Mouse (Mus musculus) testis, adult 2 months (tissue): ENCODE results near the gene Prkar2a.

Source experiments
- CTCF ChIP-seq: fragments of 200-500 bp; IDR thresholded peaks from 2 replicates; pipeline ENCODE4 v1.5.1; 2012; ENCODE audit warnings: low read depth, mild to moderate bottlenecking, inconsistent platforms, low read length, moderate library complexity; ENCODE audit not compliant: control insufficient read depth, insufficient read depth, insufficient replicate concordance
- POLR2A ChIP-seq: fragments of 200-500 bp; IDR thresholded peaks from 2 replicates; pipeline ENCODE4 v1.6.1; 2012; ENCODE audit warnings: low read depth, mild to moderate bottlenecking, inconsistent platforms, low read length, moderate library complexity; ENCODE audit not compliant: control insufficient read depth

DNA sequence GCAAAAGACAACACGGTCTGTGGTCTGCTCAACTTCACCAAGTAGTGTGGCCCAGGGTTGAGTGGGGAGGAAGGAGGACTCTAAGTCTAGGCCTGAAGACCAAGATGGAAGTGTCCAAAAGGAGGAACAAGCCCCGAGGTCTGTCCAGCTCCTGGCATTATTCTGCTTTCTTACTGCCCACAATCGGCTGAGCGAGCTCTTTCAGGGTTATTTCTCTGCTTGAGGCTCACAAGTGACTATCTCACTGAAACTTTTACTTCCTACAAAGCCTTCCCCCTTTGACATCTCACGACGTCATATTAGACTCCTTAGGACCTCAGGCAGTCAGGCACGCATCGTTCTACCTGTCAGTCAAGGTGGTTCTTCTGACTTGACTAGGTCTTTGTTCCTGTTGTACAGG, 2.3 kb downstream of the Prkar2a start:
- TF ChIP-seq CTCF (no peak), POLR2A (no peak)
